Mouse (Mus musculus) liver, embryonic 14.5 days (tissue): Measurements from ENCODE around the gene Gm11020.

Experiments
- CTCF ChIP-seq: IDR thresholded peaks from 2 replicates; pipeline ENCODE4 v1.5.1; 2016; ENCODE audit warnings: antibody characterized with exemption, low read depth, control low read depth
- EP300 ChIP-seq: IDR thresholded peaks from 2 replicates; pipeline ENCODE4 v1.6.1; 2016; ENCODE audit warnings: antibody characterized with exemption, low read depth

GRCm38 (mm10) chr8:104369591-104369990, 48.2 kb downstream of the Gm11020 start:
- no peak for TF ChIP-seq CTCF
- TF ChIP-seq EP300 = no peak
